Mouse (Mus musculus) neural tube, embryonic 12.5 days (tissue): ENCODE results near the gene Ccdc148. TPM values are rescaled to one million over a fixed set of nuclear protein-coding genes. Genes with fewer than 3 reads are reported as not detected.

Experiments used
- ATAC-seq: fragments of 200-750 bp; cut with Nextera tagmentation; 2 replicates; pipeline ENCODE4 v1.8.0; 2017; ENCODE audit warnings: low read depth, mild to moderate bottlenecking, moderate TSS enrichment, moderate library complexity; ENCODE audit not compliant: low FRiP score
- H3K27ac ChIP-seq: fragments of 300-500 bp; sonication (generic); 2 replicates; pipeline ENCODE4 v1.5.1; 2016
- H3K27me3 ChIP-seq: fragments of 300-500 bp; sonication (generic); replicated peaks from 2 replicates; pipeline ENCODE4 v1.6.1; 2016; ENCODE audit warnings: mild to moderate bottlenecking
- H3K36me3 ChIP-seq: fragments of 300-500 bp; sonication (generic); 2 replicates; pipeline ENCODE4 v1.6.1; 2016; ENCODE audit warnings: mild to moderate bottlenecking
- H3K4me1 ChIP-seq: fragments of 300-500 bp; sonication (generic); 2 replicates; pipeline ENCODE4 v1.6.1; 2016
- H3K4me2 ChIP-seq: fragments of 300-500 bp; sonication (generic); replicated peaks from 2 replicates; pipeline ENCODE4 v1.6.1; 2016; ENCODE audit warnings: mild to moderate bottlenecking
- H3K4me3 ChIP-seq: fragments of 300-500 bp; sonication (generic); 2 replicates; pipeline ENCODE4 v1.5.1; 2016
- H3K9ac ChIP-seq: fragments of 300-500 bp; sonication (generic); 2 replicates; pipeline ENCODE4 v1.6.1; 2016; ENCODE audit warnings: mild to moderate bottlenecking
- H3K9me3 ChIP-seq: fragments of 300-500 bp; sonication (generic); 2 replicates; pipeline ENCODE4 v1.6.1; 2016; ENCODE audit warnings: mild to moderate bottlenecking
- WGBS: fragments of 180-500 bp; shearing (Covaris S2); methylation state at CpG from one replicate; pipeline ENCODE4 v1.1.7; 2016; 5-methylcytosine and 5-hydroxymethylcytosine counted together
- polyA plus RNA-seq: library from polyadenylated mRNA; unstranded; fragments of >200 nt; fragmentation: Nextera tagmentation; extraction: Ambion mirVana; gene quantifications from 2 replicates; pipeline ENCODE4 v1.2.1, GENCODE M21; 2016

The Ccdc148 gene
- polyA plus RNA-seq, 1 experiment from 2014 or later, result 1.4 TPM

DNA sequence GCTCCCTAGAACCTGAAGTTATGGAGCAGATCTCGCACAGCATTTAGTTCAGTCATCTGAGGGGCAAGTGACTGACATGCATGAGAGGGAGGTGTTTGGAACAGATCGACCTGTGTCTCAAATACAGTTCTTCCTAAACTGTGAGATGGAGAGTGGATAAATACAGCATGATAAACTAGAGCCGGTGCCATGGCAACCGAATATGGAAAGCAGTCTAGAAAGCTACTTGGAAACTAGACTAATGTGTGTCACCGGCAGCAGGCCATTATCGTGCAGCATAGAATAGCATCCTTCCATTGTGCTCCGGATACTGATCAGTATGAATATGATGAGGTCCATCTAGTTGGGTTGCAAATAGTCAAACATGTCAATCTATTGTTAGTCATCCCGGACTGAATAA is 17.7 kb upstream of the Ccdc148 start:
- Histone ChIP-seq H3K9me3 (no peaks in the 10 kb centered on the region), H3K4me1 (0 out of 2 replicates have a peak, but pooled peaks cover 6% of the 10 kb centered on the region), H3K36me3 (no peaks in the 10 kb centered on the region), H3K9ac (no peak overlapping the region), H3K4me2 (no peak overlapping the region), H3K27me3 (no peaks in the 10 kb centered on the region), H3K4me3 (no peak overlapping the region), H3K27ac (no peak overlapping the region)
- ATAC-seq, result no peak
- 83% methylated on average over 8 of the region's 8 CpGs for WGBS

DNA sequence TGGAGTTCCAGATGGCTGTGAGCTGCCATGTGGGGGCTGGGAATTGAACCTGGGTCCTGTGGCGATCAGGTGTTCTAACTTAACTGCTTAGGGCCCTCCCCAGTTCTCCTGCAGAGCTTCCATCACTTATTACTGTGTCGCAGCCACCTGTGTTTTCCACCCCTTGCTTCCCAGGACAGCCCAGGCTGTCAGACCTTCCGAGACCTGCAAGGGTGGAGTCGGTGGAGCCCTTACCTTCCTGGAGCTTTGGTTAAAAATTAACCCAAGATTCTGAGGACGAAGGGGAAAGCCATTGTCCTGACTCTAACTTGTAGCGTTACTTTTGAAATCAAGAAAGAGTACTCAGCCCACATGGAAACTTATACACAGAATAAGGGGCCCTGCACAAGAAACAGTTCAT is 15.4 kb upstream of the Ccdc148 start:
- no peak for ATAC-seq
- WGBS, result 68% methylated on average over 6 of the region's 6 CpGs
- H3K9me3 ChIP-seq, result no peaks in the 10 kb centered on the region

DNA sequence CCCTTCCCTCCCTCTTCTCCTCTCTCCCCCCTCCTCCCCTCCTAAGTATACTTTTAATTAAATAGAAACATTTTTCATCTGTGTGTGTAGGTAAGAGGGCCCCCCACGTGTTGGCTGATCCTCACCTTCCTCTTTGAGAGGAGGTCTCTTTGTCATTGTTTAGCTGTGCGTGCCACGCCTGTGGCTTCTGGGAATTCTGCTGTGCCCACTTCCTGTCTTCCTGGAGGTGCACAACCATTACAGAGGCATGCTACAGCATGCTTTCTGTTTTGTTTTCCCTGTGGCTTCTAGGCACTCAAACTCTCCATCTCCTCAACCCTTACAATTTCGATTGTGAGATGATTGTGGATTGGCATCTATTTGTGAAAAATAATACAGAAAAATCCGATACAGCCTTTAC is 11.1 kb upstream of the Ccdc148 start:
- Histone ChIP-seq H3K9ac (no peak overlapping the region), H3K27me3 (no peaks in the 10 kb centered on the region), H3K4me3 (no peak overlapping the region), H3K9me3 (no peaks in the 10 kb centered on the region), H3K4me1 (no peaks in the 10 kb centered on the region), H3K36me3 (no peaks in the 10 kb centered on the region), H3K4me2 (no peak overlapping the region), H3K27ac (no peak overlapping the region)
- no peak for ATAC-seq
- WGBS, result 83% methylated on average over 5 of the region's 5 CpGs

More for the DNA sequence above, 15.4 kb upstream of the Ccdc148 start:
- no peaks in the 10 kb centered on the region for H3K36me3 ChIP-seq
- no peak overlapping the region for H3K4me2 ChIP-seq
- H3K4me1 ChIP-seq, result 0 out of 2 replicates have a peak, but pooled peaks cover 6% of the 10 kb centered on the region
- no peak overlapping the region for H3K9ac ChIP-seq
- no peak overlapping the region for H3K27ac ChIP-seq
- no peaks in the 10 kb centered on the region for H3K27me3 ChIP-seq
- H3K4me3 ChIP-seq, result no peak overlapping the region

DNA sequence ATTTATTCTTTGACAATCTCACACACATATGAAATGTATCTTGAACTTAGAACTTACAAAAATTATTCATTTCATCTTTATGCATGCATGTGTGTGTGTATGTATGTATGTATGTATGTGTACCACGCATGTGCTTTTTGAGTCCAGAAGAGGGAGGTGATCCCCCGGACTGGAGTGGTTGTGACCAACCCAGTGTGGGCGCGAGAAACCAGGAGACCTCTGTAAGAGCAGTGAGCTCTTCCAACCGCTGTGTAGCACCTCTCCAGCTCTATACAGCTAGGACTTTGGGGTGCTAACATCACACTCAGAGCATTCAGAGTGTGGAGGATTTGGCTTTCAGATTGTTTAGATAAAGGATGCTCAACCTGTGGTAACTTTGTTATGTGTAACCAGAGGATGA is 10.1 kb upstream of the Ccdc148 start:
- H3K4me3 ChIP-seq, result no peak overlapping the region
- ATAC-seq, result no peak
- 96% methylated on average over 5 of the region's 5 CpGs for WGBS
- no peaks in the 10 kb centered on the region for H3K4me1 ChIP-seq
- no peak overlapping the region for H3K27ac ChIP-seq
- no peaks in the 10 kb centered on the region for H3K9me3 ChIP-seq
- H3K36me3 ChIP-seq, result no peaks in the 10 kb centered on the region
- no peaks in the 10 kb centered on the region for H3K27me3 ChIP-seq
- no peak overlapping the region for H3K4me2 ChIP-seq
- H3K9ac ChIP-seq, result no peak overlapping the region

DNA sequence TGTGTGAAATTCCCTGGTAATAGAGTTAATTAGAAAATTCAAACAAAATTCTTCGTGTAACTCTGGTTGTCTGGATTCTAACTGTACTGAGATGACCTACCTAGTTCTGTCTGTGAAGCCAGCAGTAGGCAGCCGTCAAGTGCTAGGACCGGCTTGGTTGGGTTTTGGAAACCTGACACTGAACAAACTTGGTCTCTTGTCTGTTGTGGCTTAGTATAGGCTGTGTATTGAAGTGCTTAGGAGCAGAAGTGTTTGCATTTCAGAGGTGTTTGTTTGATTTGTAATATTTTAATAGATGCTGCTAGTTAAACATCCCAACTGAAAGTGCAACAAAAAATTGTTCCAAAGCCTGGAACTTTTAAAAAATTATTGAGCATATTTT is 9.7 kb upstream of the Ccdc148 start:
- no peaks in the 10 kb centered on the region for H3K36me3 ChIP-seq
- no peak for ATAC-seq
- no peaks in the 10 kb centered on the region for H3K27me3 ChIP-seq
- H3K4me1 ChIP-seq, result no peaks in the 10 kb centered on the region
- no peaks in the 10 kb centered on the region for H3K9me3 ChIP-seq
- no peak overlapping the region for H3K27ac ChIP-seq
- no peak overlapping the region for H3K4me2 ChIP-seq
- H3K4me3 ChIP-seq, result no peak overlapping the region
- no peak overlapping the region for H3K9ac ChIP-seq
- WGBS, result 83% methylated on average over 3 of the region's 3 CpGs

DNA sequence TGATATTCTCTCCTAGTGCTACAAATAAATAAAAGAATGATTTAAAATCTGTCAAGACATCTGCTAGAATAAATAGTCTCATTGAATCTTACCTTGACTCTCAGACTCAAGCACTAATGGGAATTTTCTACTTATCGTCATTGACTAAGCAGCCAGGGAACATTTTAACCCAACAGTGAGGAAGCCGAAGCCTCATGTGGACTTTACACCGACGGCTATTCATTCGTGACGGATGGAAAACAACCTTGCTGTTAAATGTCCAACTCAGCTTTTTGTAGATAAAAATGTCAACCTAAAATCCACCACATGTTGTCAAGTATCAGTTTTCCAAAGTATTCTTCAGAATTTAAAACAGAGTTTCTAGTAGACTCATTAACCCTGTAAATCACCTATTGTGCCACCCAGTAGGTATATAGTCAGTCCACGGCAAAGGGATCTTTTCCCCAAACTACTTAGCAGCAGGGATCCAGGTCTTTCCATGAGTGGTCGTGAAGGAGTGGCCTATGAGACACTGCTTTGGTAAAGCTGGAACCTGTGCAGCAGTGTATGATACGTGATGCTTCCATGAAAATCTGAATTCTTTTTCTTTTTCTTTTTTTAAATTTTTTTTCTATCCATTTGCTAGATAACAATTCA is 9.2 kb upstream of the Ccdc148 start:
- ATAC-seq, result no peak
- no peaks in the 10 kb centered on the region for H3K27me3 ChIP-seq
- no peak overlapping the region for H3K9ac ChIP-seq
- no peaks in the 10 kb centered on the region for H3K4me1 ChIP-seq
- 78% methylated on average over 9 of the region's 9 CpGs for WGBS
- no peaks in the 10 kb centered on the region for H3K36me3 ChIP-seq
- H3K9me3 ChIP-seq, result no peaks in the 10 kb centered on the region
- no peak overlapping the region for H3K27ac ChIP-seq
- no peak overlapping the region for H3K4me2 ChIP-seq
- no peak overlapping the region for H3K4me3 ChIP-seq

DNA sequence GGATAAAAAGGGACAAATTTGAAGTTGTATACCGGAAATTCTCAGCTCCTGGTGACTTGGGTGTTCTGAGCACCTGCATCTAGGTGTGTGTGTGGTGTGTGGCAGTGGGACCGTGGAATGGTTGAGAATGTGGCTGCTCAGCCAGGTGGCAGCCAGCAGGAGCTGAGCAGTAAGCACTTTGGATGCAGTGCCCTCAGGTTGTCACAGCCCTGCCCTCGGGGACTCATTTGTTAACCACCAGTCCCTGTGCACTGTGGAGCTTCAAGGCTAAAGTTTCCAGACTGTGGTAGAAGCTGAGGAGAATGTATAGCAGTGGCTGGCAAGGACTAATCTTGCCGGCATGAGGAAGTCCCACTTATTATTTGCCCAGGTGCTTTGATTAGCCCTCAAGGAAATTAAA is 7.3 kb upstream of the Ccdc148 start:
- WGBS, result 82% methylated on average over 4 of the region's 4 CpGs
- H3K36me3 ChIP-seq, result no peaks in the 10 kb centered on the region
- H3K9me3 ChIP-seq, result no peaks in the 10 kb centered on the region
- peaks cover 7% of the 10 kb centered on the region; the same call in 1 of the 2 replicates for H3K4me1 ChIP-seq
- H3K27ac ChIP-seq, result no peak overlapping the region
- no peak for ATAC-seq
- no peak overlapping the region for H3K4me3 ChIP-seq
- no peak overlapping the region for H3K9ac ChIP-seq
- H3K27me3 ChIP-seq, result no peaks in the 10 kb centered on the region
- H3K4me2 ChIP-seq, result no peak overlapping the region

DNA sequence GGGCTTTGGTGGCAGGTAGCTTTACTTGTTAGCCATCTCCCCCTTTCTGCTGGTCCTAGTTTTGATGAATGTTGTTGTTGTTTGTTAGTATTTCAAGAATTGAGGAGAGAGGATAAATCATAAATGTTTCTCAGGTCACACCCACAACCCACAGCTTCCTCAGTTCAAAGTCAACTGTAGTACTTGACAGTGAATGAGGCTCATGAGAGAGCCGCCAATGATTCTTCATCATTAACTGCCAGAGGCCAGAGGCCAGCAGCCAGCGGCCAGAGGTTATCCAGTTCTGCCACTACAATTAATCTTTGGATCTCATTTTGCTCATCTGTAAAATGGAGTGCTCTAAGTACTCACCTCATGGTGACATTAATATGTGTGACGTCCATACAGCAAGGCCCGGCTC is 6.5 kb upstream of the Ccdc148 start:
- no peaks in the 10 kb centered on the region for H3K27me3 ChIP-seq
- WGBS, result 83% methylated on average over 4 of the region's 4 CpGs
- peaks cover 8% of the 10 kb centered on the region; the same call in 1 of the 2 replicates for H3K4me1 ChIP-seq
- H3K4me2 ChIP-seq, result no peak overlapping the region
- no peak overlapping the region for H3K27ac ChIP-seq
- no peaks in the 10 kb centered on the region for H3K36me3 ChIP-seq
- no peak overlapping the region for H3K4me3 ChIP-seq
- no peaks in the 10 kb centered on the region for H3K9me3 ChIP-seq
- no peak for ATAC-seq
- H3K9ac ChIP-seq, result no peak overlapping the region

DNA sequence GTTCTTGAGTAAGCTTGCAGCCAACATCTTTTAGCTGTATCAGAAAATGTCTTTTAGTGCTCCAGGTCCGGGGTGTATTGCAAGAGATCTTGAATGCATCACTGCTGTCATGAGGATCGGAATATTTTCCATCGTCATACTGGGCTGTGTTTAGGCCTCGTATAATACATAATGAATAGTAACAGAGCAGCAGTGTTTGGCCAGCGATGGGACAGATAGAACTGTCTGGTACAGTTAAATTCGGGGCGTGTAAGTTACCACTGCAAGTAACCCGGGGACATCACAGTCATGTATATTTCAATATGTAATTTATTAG is 1.8 kb upstream of the Ccdc148 start:
- no peaks in the 10 kb centered on the region for H3K27me3 ChIP-seq
- peak overlapping the region; percentile 77 for H3K4me2 ChIP-seq
- WGBS, result 35% methylated on average over 8 of the region's 8 CpGs
- no peak overlapping the region for H3K27ac ChIP-seq
- ATAC-seq, result no peak
- peak overlapping the region; percentile 83; the same call in 1 of the 2 replicates for H3K9ac ChIP-seq
- H3K36me3 ChIP-seq, result no peaks in the 10 kb centered on the region
- H3K9me3 ChIP-seq, result no peaks in the 10 kb centered on the region
- H3K4me1 ChIP-seq, result peaks cover 8% of the 10 kb centered on the region; the same call in 1 of the 2 replicates
- H3K4me3 ChIP-seq, result peak overlapping the region; percentile 86

DNA sequence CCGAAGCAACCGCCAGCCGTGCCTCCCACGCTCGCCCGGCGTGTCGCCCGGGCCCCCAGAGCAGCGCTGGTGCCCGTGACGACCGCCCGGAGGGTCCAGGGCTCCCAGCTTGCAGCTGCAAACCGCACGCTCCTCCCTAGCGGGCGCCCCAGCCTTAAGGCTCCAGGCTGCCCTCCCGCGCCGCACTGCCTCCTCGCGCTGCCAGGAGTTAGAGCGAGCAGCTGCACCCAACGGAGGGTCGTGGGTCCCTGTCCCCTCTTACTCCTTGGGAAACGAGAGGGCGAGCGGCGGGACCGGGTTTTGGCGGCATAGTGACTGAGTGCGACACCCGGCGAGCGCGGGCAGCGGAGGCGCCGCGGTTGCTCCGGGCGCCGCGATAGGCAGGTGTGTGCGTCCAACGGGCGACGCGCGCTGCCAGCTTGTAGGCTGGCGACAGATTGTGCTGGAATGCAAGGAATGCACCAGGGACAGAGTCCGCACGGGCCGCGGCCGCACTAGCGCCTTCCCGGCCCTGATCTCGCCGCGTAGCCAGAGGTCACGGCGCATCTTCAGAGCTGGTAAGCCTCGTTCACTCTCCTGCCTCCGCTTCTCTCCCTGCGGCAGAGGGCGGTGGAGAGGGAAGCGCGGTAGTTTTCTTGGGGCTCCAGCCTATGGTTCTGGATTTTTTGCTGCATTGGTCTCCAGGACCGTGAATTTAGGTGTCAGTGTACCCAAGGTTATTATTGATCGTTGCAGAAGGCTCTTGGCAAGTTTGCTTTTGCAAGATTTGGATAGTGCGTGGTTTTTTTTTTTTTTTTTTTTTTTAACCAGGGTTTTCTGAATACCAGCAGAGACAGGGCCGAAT is 1.2 kb upstream of the Ccdc148 start:
- Histone ChIP-seq H3K27me3 (no peaks in the 10 kb centered on the region), H3K4me1 (peaks cover 8% of the 10 kb centered on the region; the same call in 1 of the 2 replicates), H3K36me3 (no peaks in the 10 kb centered on the region), H3K9me3 (no peaks in the 10 kb centered on the region), H3K4me2 (peak overlapping the region; percentile 77), H3K9ac (peak overlapping the region; percentile 83), H3K4me3 (peak overlapping the region; percentile 86), H3K27ac (peak overlapping the region; percentile 81)
- under 1% methylated on average over 74 of the region's 74 CpGs for WGBS
- ATAC-seq, result peak; percentile 76

DNA sequence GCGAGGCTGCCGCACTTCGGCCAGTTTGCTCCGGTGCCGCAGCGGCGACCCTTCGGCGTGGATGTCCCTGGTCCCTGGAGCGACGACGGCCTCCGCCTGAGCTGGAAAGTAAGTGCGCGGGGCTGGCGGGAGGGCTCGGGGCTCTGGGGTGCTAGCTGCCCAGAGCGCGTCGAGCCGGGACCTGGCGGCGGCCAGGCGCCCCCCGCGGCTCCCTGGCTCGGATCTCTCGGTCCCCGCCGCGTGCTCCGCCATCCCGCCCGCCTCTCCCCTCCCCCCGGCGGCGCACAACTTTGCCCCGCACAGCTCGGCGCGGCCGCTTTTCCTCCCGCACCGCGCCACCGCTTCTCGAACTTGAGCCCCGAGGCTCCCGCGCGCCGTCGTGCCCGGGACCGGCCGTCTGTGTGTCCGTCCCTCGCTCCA is 548 bp upstream of the Ccdc148 start:
- H3K27me3 ChIP-seq, result no peaks in the 10 kb centered on the region
- ATAC-seq, result peak; percentile 72
- peak overlapping the region; percentile 77 for H3K4me2 ChIP-seq
- peak overlapping the region; percentile 81 for H3K27ac ChIP-seq
- no peaks in the 10 kb centered on the region for H3K9me3 ChIP-seq
- H3K36me3 ChIP-seq, result no peaks in the 10 kb centered on the region
- H3K4me3 ChIP-seq, result peak overlapping the region; percentile 86
- H3K4me1 ChIP-seq, result peaks cover 8% of the 10 kb centered on the region; the same call in 1 of the 2 replicates
- H3K9ac ChIP-seq, result peak overlapping the region; percentile 83
- under 1% methylated on average over 49 of the region's 58 CpGs for whole genome bisulfite sequencing

DNA sequence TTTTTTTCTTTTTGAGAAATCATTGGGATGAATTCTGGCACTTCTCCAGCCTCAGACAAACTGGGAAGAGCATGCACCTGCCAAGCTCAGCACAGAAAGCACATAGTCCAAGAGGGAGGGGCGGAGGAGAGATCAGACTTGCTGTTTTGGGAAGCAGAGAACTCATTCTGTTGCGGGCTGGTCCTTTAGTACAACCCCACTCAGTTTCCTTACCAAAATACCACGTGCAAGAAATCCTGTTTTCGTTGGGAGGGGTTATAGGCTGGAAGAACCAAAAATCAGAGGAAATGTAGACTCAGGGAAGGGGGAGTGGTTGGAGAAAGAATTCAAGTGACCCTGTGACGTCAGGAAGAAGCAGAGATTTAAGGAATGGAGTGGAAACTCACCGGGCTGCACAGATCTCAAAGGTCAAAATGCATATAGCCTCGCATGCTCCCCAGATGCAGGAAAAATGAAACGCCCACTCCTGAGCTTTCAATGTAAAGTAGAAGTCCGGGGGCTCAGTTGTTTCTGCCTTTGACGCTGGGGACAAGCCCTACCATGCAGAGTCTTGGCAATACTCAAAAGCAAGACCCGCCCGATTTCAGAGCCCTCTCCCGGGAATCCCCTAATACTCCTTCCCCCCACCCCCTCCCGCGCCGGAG is 400 bp downstream of the Ccdc148 start:
- Histone ChIP-seq H3K9me3 (no peaks in the 10 kb centered on the region), H3K27ac (no peak overlapping the region), H3K4me3 (peak overlapping the region; percentile 86), H3K36me3 (no peaks in the 10 kb centered on the region), H3K27me3 (no peaks in the 10 kb centered on the region), H3K9ac (peak overlapping the region; percentile 42; the same call in 1 of the 2 replicates), H3K4me1 (peaks cover 8% of the 10 kb centered on the region; the same call in 1 of the 2 replicates), H3K4me2 (peak overlapping the region; percentile 77)
- under 1% methylated on average over 16 of the region's 16 CpGs for WGBS
- peak; percentile 27 for ATAC-seq
